Mouse (Mus musculus): ENCODE results near the gene Atxn1. TPM values are rescaled to one million over a fixed set of nuclear protein-coding genes. Genes with fewer than 3 reads are reported as not detected.

Gene Atxn1
- polyA plus RNA-seq, 1 experiment from 2014 or later = 6.3 TPM

DNA sequence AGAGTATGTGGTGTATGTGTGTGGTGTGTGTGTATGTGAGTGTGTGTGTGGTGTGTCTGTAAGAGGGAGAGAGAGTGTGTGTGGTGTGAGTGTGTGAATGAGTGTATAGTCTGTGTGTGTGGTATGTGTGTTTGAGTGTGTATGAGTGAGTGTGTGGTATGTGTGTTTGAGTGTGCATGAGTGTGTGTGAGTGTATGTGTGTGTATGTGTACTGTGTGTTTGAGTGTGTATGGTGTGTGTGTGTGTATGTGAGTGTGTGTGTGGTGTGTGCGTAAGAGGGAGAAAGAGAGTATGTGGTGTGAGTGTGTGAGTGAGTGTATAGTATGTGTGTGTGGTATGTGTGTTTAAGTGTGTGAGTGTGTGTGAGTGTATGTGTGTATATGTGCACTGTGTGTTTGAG is 41.7 kb downstream of the Atxn1 start:
- 96% methylated on average over 1 of the region's 1 CpGs for WGBS
- no peak overlapping the region for H3K27ac ChIP-seq
- no peaks in the 10 kb centered on the region for H3K36me3 ChIP-seq
- H3K9me3 ChIP-seq = no peaks in the 10 kb centered on the region
- peaks cover 3% of the 10 kb centered on the region; the same call in 1 of the 2 replicates for H3K4me1 ChIP-seq (replicated peaks)
- no peak overlapping the region for H3K4me3 ChIP-seq (replicated peaks)
- H3K4me2 ChIP-seq (replicated peaks) = no peak overlapping the region
- no peaks in the 10 kb centered on the region for H3K27me3 ChIP-seq
- no peak overlapping the region for H3K9ac ChIP-seq (replicated peaks)
- ATAC-seq = no peak

DNA sequence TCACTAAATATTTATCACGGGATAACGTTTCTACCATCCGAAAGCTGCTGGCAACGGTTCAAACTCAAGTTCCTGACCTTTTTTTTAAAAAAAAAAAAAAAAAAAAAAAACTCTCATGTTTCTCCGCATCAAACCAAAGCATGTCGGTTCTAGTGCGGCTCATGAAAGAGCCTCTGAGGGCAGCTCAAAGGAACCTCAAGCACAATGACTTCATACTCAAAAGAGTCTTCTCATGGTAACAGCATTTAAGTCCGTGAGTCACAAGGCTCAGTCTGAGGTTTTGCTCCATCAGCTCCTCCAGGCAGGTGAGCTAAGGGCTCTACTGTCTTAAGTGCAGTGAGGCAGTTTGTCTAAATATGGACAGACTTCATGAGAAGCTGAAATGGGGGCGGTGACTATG is 42.3 kb downstream of the Atxn1 start:
- Histone ChIP-seq H3K4me3 (replicated peaks) (no peak overlapping the region), H3K4me2 (replicated peaks) (no peak overlapping the region), H3K9ac (replicated peaks) (no peak overlapping the region), H3K4me1 (replicated peaks) (peaks cover 3% of the 10 kb centered on the region; the same call in 1 of the 2 replicates), H3K36me3 (no peaks in the 10 kb centered on the region), H3K27ac (no peak overlapping the region), H3K9me3 (no peaks in the 10 kb centered on the region), H3K27me3 (no peaks in the 10 kb centered on the region)
- ATAC-seq = no peak
- WGBS = 57% methylated on average over 9 of the region's 9 CpGs

DNA sequence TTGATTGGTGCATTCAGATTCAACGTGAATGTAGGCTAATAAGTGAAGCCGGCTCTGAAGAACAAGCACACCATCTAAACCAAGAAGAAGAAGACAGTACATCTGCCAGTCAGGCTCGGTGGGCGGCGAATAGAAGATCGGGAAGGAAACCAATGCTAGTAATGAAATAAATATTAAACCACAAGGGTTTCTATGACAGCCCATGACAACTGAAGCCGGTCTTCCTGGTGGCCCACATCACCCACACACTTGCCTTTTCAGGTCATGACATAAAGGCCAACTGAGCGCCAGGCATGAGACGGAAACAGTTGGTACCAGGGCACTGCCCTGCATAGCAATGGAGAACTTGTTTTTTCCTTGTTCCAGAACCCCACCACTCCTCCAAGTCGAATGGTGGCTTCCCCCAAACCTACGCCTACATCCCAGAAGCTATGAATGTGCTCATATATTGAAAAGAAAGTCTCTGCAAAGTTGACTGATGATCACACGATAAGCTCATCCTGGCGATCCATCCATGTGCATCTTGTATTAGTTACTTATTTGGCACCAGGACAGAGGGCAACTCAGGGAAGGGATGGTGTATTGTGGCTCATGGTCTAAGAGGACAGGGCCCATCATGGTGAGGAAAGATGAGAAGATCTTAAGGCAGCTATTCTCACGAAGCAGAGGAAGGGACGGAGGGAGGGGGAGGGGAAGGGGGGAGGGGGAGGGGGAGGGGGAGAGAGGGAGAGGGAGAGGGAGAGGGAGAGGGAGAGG is 45.7 kb downstream of the Atxn1 start:
- Histone ChIP-seq H3K9me3 (no peaks in the 10 kb centered on the region), H3K9ac (replicated peaks) (no peak overlapping the region), H3K4me2 (replicated peaks) (no peak overlapping the region), H3K4me1 (replicated peaks) (peaks cover 8% of the 10 kb centered on the region; the same call in 1 of the 2 replicates), H3K27ac (no peak overlapping the region), H3K27me3 (no peaks in the 10 kb centered on the region), H3K4me3 (replicated peaks) (no peak overlapping the region), H3K36me3 (no peaks in the 10 kb centered on the region)
- WGBS = 96% methylated on average over 13 of the region's 15 CpGs
- ATAC-seq = no peak

DNA sequence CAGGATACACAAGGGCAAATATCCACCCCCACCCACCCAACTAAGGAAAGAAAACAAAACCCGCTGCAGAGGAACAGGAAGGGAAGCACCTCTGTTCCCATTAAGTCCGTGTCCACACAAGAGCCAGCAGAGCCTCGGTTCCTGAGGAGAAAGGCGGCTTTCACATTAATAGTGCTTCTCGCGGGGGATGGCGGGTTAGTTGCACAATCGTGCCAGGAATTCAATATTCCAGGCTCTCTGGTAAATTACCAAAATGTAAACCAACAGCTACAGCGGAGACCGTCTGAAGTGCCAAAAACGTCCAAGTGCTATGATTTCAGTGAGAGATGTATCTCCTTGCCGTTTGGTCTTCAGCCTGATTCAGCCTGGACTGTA is 46.8 kb downstream of the Atxn1 start:
- Histone ChIP-seq H3K9ac (replicated peaks) (no peak overlapping the region), H3K27me3 (no peaks in the 10 kb centered on the region), H3K36me3 (no peaks in the 10 kb centered on the region), H3K4me2 (replicated peaks) (no peak overlapping the region), H3K4me3 (replicated peaks) (no peak overlapping the region), H3K4me1 (replicated peaks) (peaks cover 8% of the 10 kb centered on the region; the same call in 1 of the 2 replicates), H3K27ac (no peak overlapping the region), H3K9me3 (no peaks in the 10 kb centered on the region)
- ATAC-seq = no peak
- WGBS = 80% methylated on average over 12 of the region's 12 CpGs

DNA sequence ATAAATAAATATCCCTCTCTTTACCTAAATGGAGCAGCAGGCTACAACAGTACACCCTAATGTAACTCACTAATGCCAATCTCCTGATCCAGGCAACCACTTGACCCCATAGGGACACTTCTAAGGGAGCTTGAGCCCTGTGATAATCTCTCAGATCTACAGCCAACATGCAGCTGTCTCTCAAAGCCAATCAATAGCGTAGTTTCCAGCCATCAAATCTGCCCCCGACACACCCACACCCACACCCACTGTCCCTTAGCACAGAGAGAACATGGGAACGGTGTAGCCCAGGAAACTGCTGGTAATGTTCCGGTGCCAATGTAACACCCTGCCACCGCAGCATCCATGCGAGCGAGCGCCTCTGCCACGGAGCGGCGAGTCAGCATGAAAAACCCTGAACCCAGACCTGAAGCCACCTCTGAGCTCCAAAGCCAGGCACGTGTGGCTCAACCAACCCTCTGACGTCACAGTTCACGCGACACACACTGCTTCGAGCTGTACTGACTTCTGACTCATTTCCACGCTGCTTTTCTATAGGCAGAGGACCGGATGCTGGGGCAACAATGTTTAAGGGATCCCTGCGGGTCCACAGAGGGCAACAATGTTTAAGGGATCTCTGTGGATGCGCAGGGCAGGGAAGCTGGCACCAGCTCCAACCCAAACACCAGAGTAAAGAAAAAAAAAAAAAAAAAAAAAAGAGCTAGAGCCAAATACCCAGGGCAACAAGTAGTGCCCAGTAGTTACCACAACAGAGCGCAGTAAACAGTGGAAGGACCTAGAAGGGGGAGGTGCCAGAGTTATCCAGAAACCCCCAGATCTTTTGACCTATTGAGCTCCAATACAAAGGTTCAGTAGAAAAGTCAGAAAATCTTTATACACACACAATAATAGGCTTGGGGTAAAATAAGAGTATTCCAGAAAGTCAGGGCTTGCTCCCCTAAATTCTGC is 47.5 kb downstream of the Atxn1 start:
- WGBS = 91% methylated on average over 21 of the region's 21 CpGs
- no peak overlapping the region for H3K27ac ChIP-seq
- H3K9ac ChIP-seq (replicated peaks) = no peak overlapping the region
- H3K4me1 ChIP-seq (replicated peaks) = peaks cover 5% of the 10 kb centered on the region; the same call in 1 of the 2 replicates
- H3K36me3 ChIP-seq = no peaks in the 10 kb centered on the region
- H3K27me3 ChIP-seq = no peaks in the 10 kb centered on the region
- H3K4me2 ChIP-seq (replicated peaks) = no peak overlapping the region
- no peaks in the 10 kb centered on the region for H3K9me3 ChIP-seq
- no peak overlapping the region for H3K4me3 ChIP-seq (replicated peaks)
- ATAC-seq = no peak

DNA sequence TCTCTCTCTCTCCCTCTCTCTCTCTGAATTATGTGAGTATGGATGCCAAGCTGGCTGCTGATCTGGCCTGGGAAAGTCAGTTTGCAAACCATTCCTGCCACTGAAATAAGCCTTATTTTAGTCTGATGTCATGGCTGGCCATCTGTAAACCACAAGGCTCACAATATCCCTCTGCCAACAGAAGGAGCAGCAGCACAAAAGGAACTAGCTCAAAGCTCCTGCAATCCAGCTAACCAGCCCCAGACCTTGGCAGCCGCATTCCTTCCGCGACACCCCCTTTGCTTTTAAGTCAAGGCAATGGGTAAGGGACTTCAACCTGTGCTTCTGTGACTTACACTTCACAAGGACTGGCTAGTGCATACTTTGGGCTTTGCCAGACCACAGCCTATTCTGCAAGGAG is 48.9 kb downstream of the Atxn1 start:
- WGBS = 92% methylated on average over 3 of the region's 3 CpGs
- no peak for ATAC-seq
- no peak overlapping the region for H3K9ac ChIP-seq (replicated peaks)

DNA sequence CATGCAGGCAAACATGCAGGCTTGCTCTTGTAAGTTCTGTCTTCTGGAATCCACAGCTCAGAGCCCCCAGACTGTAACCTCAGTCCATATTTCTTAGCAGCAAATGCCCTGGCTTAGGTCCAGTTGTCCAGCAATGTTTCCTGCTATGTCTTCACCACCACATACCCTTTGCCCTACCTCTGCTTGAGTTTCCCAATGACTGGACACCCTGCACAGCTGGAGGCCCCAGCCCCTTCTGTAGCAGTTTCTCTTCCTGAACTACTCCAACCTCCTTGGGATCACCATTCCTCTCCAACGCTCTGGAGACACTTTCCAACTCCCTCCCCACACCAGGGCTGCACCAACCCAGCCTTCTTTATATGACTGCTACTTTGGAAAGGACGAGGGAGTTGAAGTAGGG is 49.8 kb downstream of the Atxn1 start:
- H3K27me3 ChIP-seq = no peaks in the 10 kb centered on the region
- H3K9me3 ChIP-seq = no peaks in the 10 kb centered on the region
- 80% methylated on average over 2 of the region's 2 CpGs for WGBS
- no peak for ATAC-seq
- H3K4me2 ChIP-seq (replicated peaks) = no peak overlapping the region
- H3K4me3 ChIP-seq (replicated peaks) = no peak overlapping the region
- H3K4me1 ChIP-seq (replicated peaks) = peaks cover 5% of the 10 kb centered on the region; the same call in 1 of the 2 replicates
- H3K27ac ChIP-seq = no peak overlapping the region
- H3K9ac ChIP-seq (replicated peaks) = no peak overlapping the region
- no peaks in the 10 kb centered on the region for H3K36me3 ChIP-seq

More for the DNA sequence above, 48.9 kb downstream of the Atxn1 start:
- Histone ChIP-seq H3K4me3 (replicated peaks) (no peak overlapping the region), H3K4me1 (replicated peaks) (peaks cover 5% of the 10 kb centered on the region; the same call in 1 of the 2 replicates), H3K36me3 (no peaks in the 10 kb centered on the region), H3K27me3 (no peaks in the 10 kb centered on the region), H3K9me3 (no peaks in the 10 kb centered on the region), H3K27ac (no peak overlapping the region), H3K4me2 (replicated peaks) (no peak overlapping the region)

DNA sequence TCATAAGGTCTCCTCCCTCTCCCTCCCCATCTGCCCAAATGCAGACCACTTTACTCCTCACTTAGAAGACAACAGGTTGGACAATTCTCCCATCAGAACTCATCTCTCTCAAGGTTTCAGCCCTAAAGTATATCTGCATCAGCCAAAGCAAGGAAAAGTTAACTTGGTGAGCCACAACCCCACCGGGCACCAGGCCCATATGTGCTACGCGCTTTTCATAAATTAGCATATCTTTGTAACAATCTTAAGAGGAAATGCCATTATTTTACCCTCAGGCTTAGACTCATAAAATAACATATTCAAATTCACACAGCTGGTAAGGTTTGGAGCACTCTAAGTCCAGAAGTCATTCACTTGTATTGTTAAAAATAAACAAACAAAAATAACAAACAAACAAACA is 50.7 kb downstream of the Atxn1 start:
- no peak for ATAC-seq
- Histone ChIP-seq H3K9ac (replicated peaks) (no peak overlapping the region), H3K36me3 (no peaks in the 10 kb centered on the region), H3K27me3 (no peaks in the 10 kb centered on the region), H3K4me1 (replicated peaks) (peaks cover 5% of the 10 kb centered on the region; the same call in 1 of the 2 replicates), H3K4me3 (replicated peaks) (no peak overlapping the region), H3K27ac (no peak overlapping the region), H3K4me2 (replicated peaks) (no peak overlapping the region), H3K9me3 (no peaks in the 10 kb centered on the region)
- WGBS = 72% methylated on average over 3 of the region's 3 CpGs

DNA sequence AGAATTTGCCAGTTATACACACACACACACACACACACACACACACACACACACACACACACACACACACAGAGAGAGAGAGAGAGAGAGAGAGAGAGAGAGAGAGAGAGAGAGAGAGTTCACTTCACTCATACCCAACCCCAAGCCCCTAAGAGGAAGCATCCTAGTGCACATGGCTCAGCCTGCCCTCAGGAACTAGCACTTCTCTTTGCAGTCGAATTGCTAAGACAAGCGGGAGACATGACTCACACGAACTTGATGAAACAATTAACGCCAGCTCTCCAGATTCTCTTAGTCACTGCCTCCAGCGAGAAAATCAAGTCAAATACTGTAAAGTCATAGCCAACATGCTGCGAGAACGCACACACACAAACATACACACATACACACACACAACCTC is 53.0 kb downstream of the Atxn1 start:
- no peak overlapping the region for H3K4me3 ChIP-seq (replicated peaks)
- H3K4me1 ChIP-seq (replicated peaks) = 0 out of 2 replicates have a peak, but pooled peaks cover 5% of the 10 kb centered on the region
- no peak overlapping the region for H3K4me2 ChIP-seq (replicated peaks)
- no peak overlapping the region for H3K27ac ChIP-seq
- 89% methylated on average over 7 of the region's 7 CpGs for whole genome bisulfite sequencing
- ATAC-seq = no peak
- no peaks in the 10 kb centered on the region for H3K36me3 ChIP-seq
- no peaks in the 10 kb centered on the region for H3K27me3 ChIP-seq
- H3K9ac ChIP-seq (replicated peaks) = no peak overlapping the region
- no peaks in the 10 kb centered on the region for H3K9me3 ChIP-seq

DNA sequence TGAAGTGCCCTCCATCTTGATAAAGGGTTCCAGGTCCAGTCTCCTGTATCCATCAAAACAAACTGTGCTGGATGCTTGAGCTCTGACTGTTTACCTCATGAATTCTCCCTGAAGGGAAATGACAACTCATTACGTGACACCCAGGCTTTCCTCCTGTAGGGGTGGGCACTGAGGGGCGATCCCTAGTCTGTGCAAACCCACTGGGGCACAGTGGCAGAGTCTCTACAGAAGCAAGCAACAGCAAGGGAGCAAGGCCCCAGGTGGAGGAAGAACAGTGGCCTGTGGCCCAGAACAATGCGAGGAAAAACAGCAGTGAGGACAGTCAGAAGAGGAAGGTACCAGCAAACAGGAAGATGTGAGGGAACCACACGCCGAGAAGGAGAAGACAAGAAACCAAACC is 53.7 kb downstream of the Atxn1 start:
- 88% methylated on average over 5 of the region's 5 CpGs for WGBS
- ATAC-seq = no peak
- no peaks in the 10 kb centered on the region for H3K27me3 ChIP-seq

DNA sequence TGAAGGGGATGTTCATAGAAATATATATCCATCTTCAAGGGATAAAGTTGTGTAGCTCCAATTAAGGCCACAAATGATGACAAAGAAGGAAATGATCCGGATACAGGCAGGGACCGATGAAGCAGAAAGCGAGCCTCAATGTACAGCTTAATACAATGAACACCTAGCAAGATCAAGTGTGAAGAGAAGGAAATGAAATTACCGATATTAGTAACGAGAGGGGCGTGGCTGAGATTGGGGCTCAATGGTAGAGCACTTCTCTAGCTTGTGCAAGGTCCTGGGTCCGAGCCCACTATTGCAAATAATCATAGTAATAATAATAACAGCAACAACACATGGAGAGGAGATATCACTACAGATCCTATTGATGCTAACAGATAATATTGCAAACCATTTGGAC is 54.5 kb downstream of the Atxn1 start:
- Histone ChIP-seq H3K4me3 (replicated peaks) (no peak overlapping the region), H3K27me3 (no peaks in the 10 kb centered on the region), H3K4me1 (replicated peaks) (0 out of 2 replicates have a peak, but pooled peaks cover 8% of the 10 kb centered on the region), H3K4me2 (replicated peaks) (no peak overlapping the region), H3K9me3 (no peaks in the 10 kb centered on the region), H3K9ac (replicated peaks) (no peak overlapping the region), H3K36me3 (no peaks in the 10 kb centered on the region), H3K27ac (no peak overlapping the region)
- WGBS = 92% methylated on average over 7 of the region's 7 CpGs
- no peak for ATAC-seq

More for the DNA sequence above, 53.7 kb downstream of the Atxn1 start:
- no peaks in the 10 kb centered on the region for H3K36me3 ChIP-seq
- H3K4me1 ChIP-seq (replicated peaks) = 0 out of 2 replicates have a peak, but pooled peaks cover 8% of the 10 kb centered on the region
- H3K4me3 ChIP-seq (replicated peaks) = no peak overlapping the region
- H3K4me2 ChIP-seq (replicated peaks) = no peak overlapping the region
- H3K9me3 ChIP-seq = no peaks in the 10 kb centered on the region
- H3K27ac ChIP-seq = no peak overlapping the region
- no peak overlapping the region for H3K9ac ChIP-seq (replicated peaks)

DNA sequence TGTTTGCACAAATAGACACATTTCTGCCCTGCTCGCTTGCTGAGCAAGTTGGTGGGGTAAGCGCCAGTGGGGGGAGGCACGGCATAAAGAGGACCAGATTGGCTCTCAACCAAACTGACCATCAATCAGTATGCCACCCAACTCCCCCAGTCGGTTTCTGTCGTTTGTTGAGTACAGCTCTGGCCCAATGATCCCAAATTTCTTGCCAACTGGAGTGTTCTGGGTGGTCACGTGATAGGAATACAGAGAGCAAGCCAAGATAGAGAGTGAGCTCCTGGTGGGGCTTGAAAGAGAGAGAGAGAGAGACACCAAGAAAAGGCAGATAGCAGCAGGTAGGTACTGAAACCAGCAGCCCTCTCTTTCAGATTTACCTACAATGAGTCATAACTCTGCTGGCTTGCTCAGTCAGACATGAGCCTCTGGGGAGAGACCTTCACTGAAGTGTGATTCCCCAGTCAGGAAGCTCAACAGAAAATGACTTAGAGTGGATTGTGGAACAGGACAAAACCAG is 57.6 kb downstream of the Atxn1 start:
- no peak for ATAC-seq
- Histone ChIP-seq H3K4me1 (replicated peaks) (0 out of 2 replicates have a peak, but pooled peaks cover 7% of the 10 kb centered on the region), H3K9ac (replicated peaks) (no peak overlapping the region), H3K27ac (no peak overlapping the region), H3K4me2 (replicated peaks) (no peak overlapping the region), H3K9me3 (no peaks in the 10 kb centered on the region), H3K4me3 (replicated peaks) (no peak overlapping the region), H3K36me3 (no peaks in the 10 kb centered on the region), H3K27me3 (no peaks in the 10 kb centered on the region)
- WGBS = 88% methylated on average over 6 of the region's 6 CpGs
